Mouse (Mus musculus): ENCODE measurements at regions not wholly inside any gene's neighbourhood (a gene's known extent, or its start where the extent isn't known, plus 50 kb on each side); places are given as distances from the start of the nearest gene placed in this dataset.

DNA sequence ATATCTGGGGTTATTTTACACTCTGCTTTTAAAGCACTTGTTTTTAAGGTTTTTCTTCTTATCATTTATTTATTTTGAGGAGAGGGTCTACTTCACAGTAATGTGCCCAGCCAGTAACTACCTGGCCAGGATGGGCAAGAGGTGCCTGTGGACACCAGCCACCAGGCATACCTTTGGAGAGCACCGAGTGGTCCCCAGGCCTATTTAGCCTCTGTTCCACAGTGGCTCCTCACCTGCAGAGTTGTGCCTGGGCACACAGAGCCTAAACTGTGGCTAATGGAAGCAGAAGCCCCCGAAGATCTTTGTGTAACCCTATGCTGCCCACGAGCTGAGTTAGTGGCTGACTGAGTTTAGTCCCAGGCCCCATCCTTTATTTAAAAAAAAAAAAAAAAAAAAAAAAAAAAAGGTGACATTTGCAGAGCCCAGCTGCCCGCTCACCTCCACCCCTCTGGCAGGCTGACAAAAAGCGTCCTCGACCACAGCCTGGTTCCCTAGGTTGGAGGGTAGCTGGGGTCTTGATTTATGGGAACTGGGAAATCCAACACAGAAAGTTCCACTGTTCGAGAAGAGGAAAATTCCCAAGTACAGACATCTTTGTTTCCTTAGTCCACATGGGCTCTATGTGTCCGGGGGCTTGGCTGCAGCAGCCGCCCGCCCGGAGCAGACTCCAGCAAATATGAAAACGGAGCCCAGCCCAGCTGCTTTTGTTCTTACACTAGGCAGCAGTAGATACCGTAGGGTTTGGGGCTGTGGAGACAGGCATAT, 54.1 kb upstream of the Ppara start:
- no peaks in the 10 kb centered on the region for H3K4me1 ChIP-seq (replicated peaks; ENCODE audit: control insufficient read depth, insufficient read depth, low read length)
- DNase-seq (ENCODE audit: low spot score): no peak
- 64% methylated on average over 13 of the region's 13 CpGs for WGBS
- ATAC-seq (ENCODE audit: low FRiP score): no peak
- H3K36me3 ChIP-seq (ENCODE audit: control insufficient read depth, insufficient read depth, low read length): no peaks in the 10 kb centered on the region
- no peak overlapping the region for H3K4me2 ChIP-seq (replicated peaks; ENCODE audit: low read depth, low read length)
- peaks cover 22% of the 10 kb centered on the region for H3K27me3 ChIP-seq (ENCODE audit: control insufficient read depth, insufficient read depth, low read length)
- no peak overlapping the region for H3K27ac ChIP-seq (ENCODE audit: low read depth, low read length)
- H3K9me3 ChIP-seq (ENCODE audit: control insufficient read depth, low read length): no peaks in the 10 kb centered on the region
- H3K4me3 ChIP-seq (ENCODE audit: low read depth, low read length): no peak overlapping the region
- no peak overlapping the region for H3K9ac ChIP-seq (ENCODE audit: low read depth, low read length)

DNA sequence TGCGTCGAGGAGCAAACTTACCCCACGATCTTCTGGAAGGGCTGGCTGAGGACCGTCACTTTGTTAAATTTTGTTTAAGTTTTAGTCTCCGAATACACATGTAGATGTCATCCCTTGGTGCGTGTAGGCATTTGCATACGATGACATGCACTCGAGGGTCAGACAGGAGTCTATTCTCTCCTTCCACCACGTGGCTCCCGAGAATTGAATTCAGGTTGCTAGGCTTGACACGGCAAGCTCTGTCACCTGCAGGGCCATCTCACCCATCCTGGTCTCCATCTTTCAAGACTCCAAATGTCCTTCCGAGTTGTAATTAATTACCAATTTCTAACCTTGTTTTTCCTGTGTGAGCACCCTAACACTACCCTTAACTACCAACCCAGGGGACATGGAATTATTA, 52.7 kb upstream of the Ppara start:
- no peaks in the 10 kb centered on the region for H3K9me3 ChIP-seq (ENCODE audit: control insufficient read depth, low read length)
- H3K9ac ChIP-seq (ENCODE audit: low read depth, low read length): no peak overlapping the region
- 88% methylated on average over 12 of the region's 12 CpGs for WGBS
- no peak overlapping the region for H3K4me2 ChIP-seq (replicated peaks; ENCODE audit: low read depth, low read length)
- H3K4me3 ChIP-seq (ENCODE audit: low read depth, low read length): no peak overlapping the region
- no peaks in the 10 kb centered on the region for H3K36me3 ChIP-seq (ENCODE audit: control insufficient read depth, insufficient read depth, low read length)
- DNase-seq (ENCODE audit: low spot score) (no peak), ATAC-seq (ENCODE audit: low FRiP score) (no peak)
- no peak overlapping the region for H3K27ac ChIP-seq (ENCODE audit: low read depth, low read length)
- H3K27me3 ChIP-seq (ENCODE audit: control insufficient read depth, insufficient read depth, low read length): peaks cover 12% of the 10 kb centered on the region
- H3K4me1 ChIP-seq (replicated peaks; ENCODE audit: control insufficient read depth, insufficient read depth, low read length): peaks cover 4% of the 10 kb centered on the region; the same call in 1 of the 2 replicates

DNA sequence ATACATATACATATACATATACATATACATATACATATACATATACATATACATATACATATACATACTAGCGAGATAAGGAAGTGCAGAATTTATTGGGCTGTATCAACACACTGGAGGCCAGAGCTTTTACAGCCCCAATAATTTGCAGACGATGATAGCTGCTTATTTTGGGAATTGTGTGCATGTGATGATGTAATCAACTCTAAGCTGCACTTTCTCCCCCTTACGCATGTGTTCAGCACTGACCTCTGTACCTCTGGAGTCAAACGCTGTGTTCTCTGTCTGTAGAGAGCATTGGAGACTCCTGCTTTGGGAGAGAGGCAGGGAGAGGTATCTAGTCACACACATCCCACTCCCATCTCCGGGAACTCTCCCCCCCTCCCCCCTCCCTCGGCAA, 52.0 kb upstream of the Ppara start:
- DNase-seq (ENCODE audit: low spot score) (no peak), ATAC-seq (ENCODE audit: low FRiP score) (no peak)
- WGBS: 80% methylated on average over 6 of the region's 6 CpGs
- peaks cover 4% of the 10 kb centered on the region; the same call in 1 of the 2 replicates for H3K4me1 ChIP-seq (replicated peaks; ENCODE audit: control insufficient read depth, insufficient read depth, low read length)
- H3K9me3 ChIP-seq (ENCODE audit: control insufficient read depth, low read length): no peaks in the 10 kb centered on the region
- no peak overlapping the region for H3K4me3 ChIP-seq (ENCODE audit: low read depth, low read length)
- no peaks in the 10 kb centered on the region for H3K36me3 ChIP-seq (ENCODE audit: control insufficient read depth, insufficient read depth, low read length)
- H3K27me3 ChIP-seq (ENCODE audit: control insufficient read depth, insufficient read depth, low read length): peaks cover 8% of the 10 kb centered on the region
- no peak overlapping the region for H3K27ac ChIP-seq (ENCODE audit: low read depth, low read length)
- no peak overlapping the region for H3K9ac ChIP-seq (ENCODE audit: low read depth, low read length)
- no peak overlapping the region for H3K4me2 ChIP-seq (replicated peaks; ENCODE audit: low read depth, low read length)

- WGBS: 87% methylated on average over 6 of the region's 6 CpGs
- H3K36me3 ChIP-seq (ENCODE audit: control insufficient read depth, insufficient read depth, low read length): no peaks in the 10 kb centered on the region
- no peak overlapping the region for H3K4me3 ChIP-seq (ENCODE audit: low read depth, low read length)
- no peak overlapping the region for H3K4me2 ChIP-seq (replicated peaks; ENCODE audit: low read depth, low read length)
- peaks cover 4% of the 10 kb centered on the region; the same call in 1 of the 2 replicates for H3K4me1 ChIP-seq (replicated peaks; ENCODE audit: control insufficient read depth, insufficient read depth, low read length)
- no peak overlapping the region for H3K9ac ChIP-seq (ENCODE audit: low read depth, low read length)
- peaks cover 8% of the 10 kb centered on the region for H3K27me3 ChIP-seq (ENCODE audit: control insufficient read depth, insufficient read depth, low read length)
- DNase-seq (ENCODE audit: low spot score): no peak
- ATAC-seq (ENCODE audit: low FRiP score): no peak
- H3K9me3 ChIP-seq (ENCODE audit: control insufficient read depth, low read length): no peaks in the 10 kb centered on the region
- H3K27ac ChIP-seq (ENCODE audit: low read depth, low read length): no peak overlapping the region
These were observed 51.5 kb upstream of the Ppara start for GRCm38 (mm10) chr15:85683271-85683670.

GRCm38 (mm10) chr15:85683716-85684115, 51.1 kb upstream of the Ppara start:
- Histone ChIP-seq H3K36me3 (ENCODE audit: control insufficient read depth, insufficient read depth, low read length) (no peaks in the 10 kb centered on the region), H3K27me3 (ENCODE audit: control insufficient read depth, insufficient read depth, low read length) (peaks cover 8% of the 10 kb centered on the region), H3K9ac (ENCODE audit: low read depth, low read length) (no peak overlapping the region), H3K4me2 (replicated peaks; ENCODE audit: low read depth, low read length) (no peak overlapping the region), H3K4me1 (replicated peaks; ENCODE audit: control insufficient read depth, insufficient read depth, low read length) (peaks cover 4% of the 10 kb centered on the region; the same call in 1 of the 2 replicates), H3K9me3 (ENCODE audit: control insufficient read depth, low read length) (no peaks in the 10 kb centered on the region), H3K27ac (ENCODE audit: low read depth, low read length) (no peak overlapping the region), H3K4me3 (ENCODE audit: low read depth, low read length) (no peak overlapping the region)
- WGBS: 97% methylated on average over 4 of the region's 4 CpGs
- ATAC-seq (ENCODE audit: low FRiP score) (no peak), DNase-seq (ENCODE audit: low spot score) (no peak)

DNA sequence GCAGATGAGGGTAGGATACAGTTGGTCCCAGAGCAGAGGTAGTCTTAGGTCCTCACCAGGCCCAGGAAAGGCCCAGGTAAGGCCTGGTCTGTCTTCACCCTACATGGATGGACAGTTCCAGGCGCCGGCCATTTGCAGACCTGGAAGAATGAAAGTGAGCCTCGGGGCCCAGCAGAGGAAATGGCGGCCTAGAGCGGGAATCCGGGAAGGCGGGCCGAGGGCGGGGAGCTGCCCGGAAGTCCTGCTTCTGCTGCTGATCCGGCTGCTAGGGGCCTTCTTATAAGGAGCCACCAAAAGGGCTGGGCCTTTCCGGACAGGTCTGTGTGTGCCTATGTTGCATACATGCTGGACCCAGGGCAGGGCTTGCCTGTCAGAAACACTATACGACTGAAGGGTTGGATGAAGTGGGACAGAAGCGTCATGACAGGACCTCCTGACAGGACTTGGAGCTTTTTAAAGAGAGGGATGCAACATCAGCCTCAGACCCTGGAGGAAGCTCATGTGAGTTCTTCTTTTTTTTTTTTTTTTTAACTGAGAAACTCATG, 50.5 kb upstream of the Ppara start:
- WGBS: 90% methylated on average over 14 of the region's 14 CpGs
- H3K27me3 ChIP-seq (ENCODE audit: control insufficient read depth, insufficient read depth, low read length): peaks cover 2% of the 10 kb centered on the region

GRCm38 (mm10) chr15:85684875-85685274, 49.9 kb upstream of the Ppara start:
- Histone ChIP-seq H3K4me1 (replicated peaks; ENCODE audit: control insufficient read depth, insufficient read depth, low read length) (peaks cover 4% of the 10 kb centered on the region; the same call in 1 of the 2 replicates), H3K27me3 (ENCODE audit: control insufficient read depth, insufficient read depth, low read length) (peaks cover 2% of the 10 kb centered on the region), H3K4me2 (replicated peaks; ENCODE audit: low read depth, low read length) (no peak overlapping the region)

More for the DNA sequence above, 50.5 kb upstream of the Ppara start:
- H3K9ac ChIP-seq (ENCODE audit: low read depth, low read length): no peak overlapping the region
- peaks cover 4% of the 10 kb centered on the region; the same call in 1 of the 2 replicates for H3K4me1 ChIP-seq (replicated peaks; ENCODE audit: control insufficient read depth, insufficient read depth, low read length)
- H3K4me2 ChIP-seq (replicated peaks; ENCODE audit: low read depth, low read length): no peak overlapping the region
- no peak overlapping the region for H3K27ac ChIP-seq (ENCODE audit: low read depth, low read length)
- ATAC-seq (ENCODE audit: low FRiP score) (no peak), DNase-seq (ENCODE audit: low spot score) (no peak)
- no peaks in the 10 kb centered on the region for H3K9me3 ChIP-seq (ENCODE audit: control insufficient read depth, low read length)
- no peak overlapping the region for H3K4me3 ChIP-seq (ENCODE audit: low read depth, low read length)
- H3K36me3 ChIP-seq (ENCODE audit: control insufficient read depth, insufficient read depth, low read length): no peaks in the 10 kb centered on the region

More at GRCm38 (mm10) chr15:85684875-85685274, 49.9 kb upstream of the Ppara start:
- Histone ChIP-seq H3K36me3 (ENCODE audit: control insufficient read depth, insufficient read depth, low read length) (no peaks in the 10 kb centered on the region), H3K27ac (ENCODE audit: low read depth, low read length) (no peak overlapping the region), H3K4me3 (ENCODE audit: low read depth, low read length) (no peak overlapping the region), H3K9ac (ENCODE audit: low read depth, low read length) (no peak overlapping the region), H3K9me3 (ENCODE audit: control insufficient read depth, low read length) (no peaks in the 10 kb centered on the region)
- DNase-seq (ENCODE audit: low spot score) (no peak), ATAC-seq (ENCODE audit: low FRiP score) (no peak)
- 74% methylated on average over 5 of the region's 5 CpGs for WGBS
